Mouse (Mus musculus) thymus, adult 2 months (tissue): ENCODE measurements around the gene Cbl. TPM values are rescaled to one million over a fixed set of nuclear protein-coding genes. Genes with fewer than 3 reads are reported as not detected.
A peak's percentile ranks its signal among the peaks of the same experiment; 100 is the strongest.

Experiments used
- DNase-seq: peaks from one replicate; pipeline ENCODE4 v3.0.0; 2021
- H3K27ac ChIP-seq: fragments of 200-500 bp; 2 replicates; pipeline ENCODE4 v1.5.1; 2012; ENCODE audit warnings: low read length, control low read depth; ENCODE audit not compliant: control insufficient read depth, insufficient read depth
- H3K27me3 ChIP-seq: fragments of 200-500 bp; 2 replicates; pipeline ENCODE4 v1.6.1; 2012; ENCODE audit warnings: mild to moderate bottlenecking, low read length, moderate library complexity, mixed read lengths; ENCODE audit not compliant: control insufficient read depth, insufficient read depth
- H3K36me3 ChIP-seq: fragments of 200-500 bp; 2 replicates; pipeline ENCODE4 v1.6.1; 2012; ENCODE audit warnings: mild to moderate bottlenecking, low read length, moderate library complexity; ENCODE audit not compliant: control insufficient read depth, insufficient read depth
- H3K4me1 ChIP-seq: fragments of 200-500 bp; replicated peaks from 2 replicates; pipeline ENCODE4 v1.6.1; 2012; ENCODE audit warnings: low read length; ENCODE audit not compliant: control insufficient read depth, insufficient read depth
- H3K4me3 ChIP-seq: fragments of 200-500 bp; 2 replicates; pipeline ENCODE4 v1.5.1; 2012; ENCODE audit warnings: mild to moderate bottlenecking, low read length, control low read depth, moderate library complexity; ENCODE audit not compliant: control insufficient read depth, insufficient read depth
- CTCF ChIP-seq: fragments of 200-500 bp; IDR thresholded peaks from 2 replicates; pipeline ENCODE4 v1.5.1; 2012; ENCODE audit warnings: mild to moderate bottlenecking, control low read depth, low read length, moderate library complexity, borderline replicate concordance; ENCODE audit not compliant: control insufficient read depth, poor library complexity, insufficient read depth; ENCODE audit errors: extremely low read depth
- POLR2A ChIP-seq: fragments of 200-500 bp; IDR thresholded peaks from 2 replicates; pipeline ENCODE4 v1.6.1; 2012; ENCODE audit warnings: mild to moderate bottlenecking, low read length, control low read depth, moderate library complexity; ENCODE audit not compliant: control insufficient read depth, poor library complexity, insufficient read depth; ENCODE audit errors: extremely low read depth
- WGBS: fragments of 180-500 bp; shearing (Covaris S2); methylation state at CpG from one replicate; pipeline ENCODE4 v1.1.7; 2018; 5-methylcytosine and 5-hydroxymethylcytosine counted together
- polyA plus RNA-seq: library from polyadenylated mRNA; depleted of rRNA; stranded (reverse); fragments of >200 nt; gene quantifications from 2 replicates; pipeline ENCODE4 v1.2.3, GENCODE M21; 2012

Gene Cbl
- polyA plus RNA-seq, 1 experiment, result 132 TPM

GRCm38 (mm10) chr9:44236601-44237000, 2.8 kb upstream of the Cbl start:
- 71% methylated on average over 4 of the region's 4 CpGs for WGBS
- no peaks in the 10 kb centered on the region for H3K36me3 ChIP-seq
- H3K4me1 ChIP-seq, result peaks cover 57% of the 10 kb centered on the region
- H3K4me3 ChIP-seq, result peak overlapping the region; percentile 6; the same call in 1 of the 2 replicates
- no peak for DNase-seq
- H3K27me3 ChIP-seq, result no peaks in the 10 kb centered on the region
- TF ChIP-seq CTCF (no peak), POLR2A (no peak)
- peak overlapping the region; percentile 99 for H3K27ac ChIP-seq

GRCm38 (mm10) chr9:44234479-44235427, 904 bp upstream of the Cbl start:
- no peaks in the 10 kb centered on the region for H3K27me3 ChIP-seq
- DNase-seq, result peak; percentile 78
- peaks cover 4% of the 10 kb centered on the region; the same call in 1 of the 2 replicates for H3K36me3 ChIP-seq
- 13% methylated on average over 19 of the region's 19 CpGs for WGBS
- H3K4me1 ChIP-seq, result peaks cover 44% of the 10 kb centered on the region
- TF ChIP-seq POLR2A (0 out of 2 replicates have a peak, but pooled peaks have one; percentile 37), CTCF (no peak)
- peak overlapping the region; percentile 99 for H3K27ac ChIP-seq
- H3K4me3 ChIP-seq, result peak overlapping the region; percentile 12; the same call in 1 of the 2 replicates

- Histone ChIP-seq H3K27ac (peak overlapping the region; percentile 66), H3K27me3 (no peaks in the 10 kb centered on the region), H3K4me3 (peak overlapping the region; percentile 85), H3K4me1 (peaks cover 41% of the 10 kb centered on the region), H3K36me3 (peaks cover 4% of the 10 kb centered on the region)
- WGBS, result under 1% methylated on average over 40 of the region's 40 CpGs
- TF ChIP-seq CTCF (no peak), POLR2A (peak; percentile 14; the same call in 1 of the 2 replicates)
- peak; percentile 73 for DNase-seq
These were observed 638 bp downstream of the Cbl start for GRCm38 (mm10) chr9:44233021-44233801.

- peak overlapping the region; percentile 51 for H3K4me3 ChIP-seq
- peaks cover 17% of the 10 kb centered on the region for H3K36me3 ChIP-seq
- no peak for TF ChIP-seq POLR2A
- no peak for TF ChIP-seq CTCF
- peak overlapping the region; percentile 58 for H3K27ac ChIP-seq
- no peaks in the 10 kb centered on the region for H3K27me3 ChIP-seq
- no peak for DNase-seq
- H3K4me1 ChIP-seq, result peaks cover 30% of the 10 kb centered on the region
These were observed 2.2 kb downstream of the Cbl start for GRCm38 (mm10) chr9:44231609-44232008.

- no peak for DNase-seq
- H3K27me3 ChIP-seq, result no peaks in the 10 kb centered on the region
- 77% methylated on average over 6 of the region's 6 CpGs for WGBS
- TF ChIP-seq POLR2A (no peak), CTCF (no peak)
- no peak overlapping the region for H3K4me3 ChIP-seq
- H3K27ac ChIP-seq, result no peak overlapping the region
- peaks cover 15% of the 10 kb centered on the region for H3K4me1 ChIP-seq
- peaks cover 17% of the 10 kb centered on the region for H3K36me3 ChIP-seq
These were observed 7.9 kb downstream of the Cbl start for GRCm38 (mm10) chr9:44225993-44226392.

- TF ChIP-seq CTCF (no peak), POLR2A (no peak)
- WGBS, result 12% methylated on average over 14 of the region's 14 CpGs
- H3K27me3 ChIP-seq, result no peaks in the 10 kb centered on the region
- no peak for DNase-seq
- peaks cover 5% of the 10 kb centered on the region for H3K4me1 ChIP-seq
- H3K36me3 ChIP-seq, result peaks cover 14% of the 10 kb centered on the region
- no peak overlapping the region for H3K4me3 ChIP-seq
- H3K27ac ChIP-seq, result no peak overlapping the region
These were observed 20.3 kb downstream of the Cbl start for GRCm38 (mm10) chr9:44213538-44213937.
